Mouse (Mus musculus) liver, embryonic 16.5 days (tissue): ENCODE results near the gene Wwc1. TPM values are rescaled to one million over a fixed set of nuclear protein-coding genes. Genes with fewer than 3 reads are reported as not detected.

Experiments
- ATAC-seq: fragments of 200-750 bp; cut with Nextera tagmentation; 2 replicates; pipeline ENCODE4 v1.8.0; 2017; ENCODE audit warnings: low read depth, mild to moderate bottlenecking, moderate number of reproducible peaks, moderate library complexity
- H3K27ac ChIP-seq: fragments of 300-500 bp; sonication (generic); 2 replicates; pipeline ENCODE4 v1.5.1; 2014; ENCODE audit warnings: mild to moderate bottlenecking, low read length
- H3K27me3 ChIP-seq: fragments of 300-500 bp; sonication (generic); 2 replicates; pipeline ENCODE4 v1.6.1; 2014; ENCODE audit warnings: low read depth, low read length, mixed read lengths; ENCODE audit not compliant: control insufficient read depth, insufficient read depth
- H3K36me3 ChIP-seq: fragments of 300-500 bp; sonication (generic); 2 replicates; pipeline ENCODE4 v1.6.1; 2014; ENCODE audit warnings: mild to moderate bottlenecking; ENCODE audit not compliant: control insufficient read depth, insufficient read depth
- H3K4me1 ChIP-seq: fragments of 300-500 bp; sonication (generic); 2 replicates; pipeline ENCODE4 v1.6.1; 2014; ENCODE audit warnings: low read depth, low read length, mixed read lengths; ENCODE audit not compliant: control insufficient read depth
- H3K4me2 ChIP-seq: fragments of 300-500 bp; sonication (generic); 2 replicates; pipeline ENCODE4 v1.6.1; 2014; ENCODE audit warnings: low read depth, low read length, mixed read lengths
- H3K4me3 ChIP-seq: fragments of 300-500 bp; sonication (generic); 2 replicates; pipeline ENCODE4 v1.5.1; 2014; ENCODE audit warnings: low read depth, mild to moderate bottlenecking, low read length
- H3K9ac ChIP-seq: fragments of 300-500 bp; sonication (generic); 2 replicates; pipeline ENCODE4 v1.6.1; 2014; ENCODE audit warnings: low read depth, low read length
- H3K9me3 ChIP-seq: fragments of 300-500 bp; sonication (generic); replicated peaks from 2 replicates; pipeline ENCODE4 v1.6.1; 2016; ENCODE audit warnings: low read length; ENCODE audit not compliant: control insufficient read depth
- WGBS: fragments of 180-500 bp; shearing (Covaris S2); extraction: QIAGEN DNeasy Blood & Tissue Kit; methylation state at CpG from one replicate; pipeline ENCODE4 v1.1.7; 2014; ENCODE audit not compliant: insufficient replicate concordance; 5-methylcytosine and 5-hydroxymethylcytosine counted together
- polyA plus RNA-seq: library from polyadenylated mRNA; unstranded; fragments of >200 nt; fragmentation: Nextera tagmentation; extraction: Ambion mirVana; gene quantifications from 2 replicates; pipeline ENCODE4 v1.2.1, GENCODE M21; 2015

The Wwc1 gene
- polyA plus RNA-seq, 1 experiment from 2014 or later = 1.1 TPM

DNA sequence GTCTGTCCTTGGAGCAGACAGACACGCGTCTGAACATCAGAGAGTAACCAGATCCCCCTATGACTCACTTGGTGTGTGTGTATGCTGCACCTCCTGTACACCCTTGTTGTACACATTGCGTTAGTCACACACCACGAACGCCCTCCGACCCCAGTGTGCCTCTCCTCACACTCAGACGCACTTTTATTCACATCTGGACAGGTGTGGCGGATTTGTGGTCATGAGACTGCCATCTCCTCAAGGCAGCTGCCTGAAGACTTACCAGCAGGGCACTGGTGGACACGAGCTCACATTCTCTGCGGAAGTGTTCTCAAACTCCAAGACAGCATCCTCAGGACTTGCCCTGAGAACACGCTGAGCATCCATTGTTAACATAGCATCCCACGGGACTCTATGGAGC lies 17.7 kb upstream of the Wwc1 start:
- no peaks in the 10 kb centered on the region for H3K9me3 ChIP-seq
- H3K27ac ChIP-seq = no peak overlapping the region
- no peak for ATAC-seq
- no peak overlapping the region for H3K9ac ChIP-seq
- H3K36me3 ChIP-seq = no peaks in the 10 kb centered on the region
- H3K4me2 ChIP-seq = no peak overlapping the region
- H3K27me3 ChIP-seq = peaks cover 7% of the 10 kb centered on the region; the same call in 1 of the 2 replicates
- no peak overlapping the region for H3K4me3 ChIP-seq
- peaks cover 5% of the 10 kb centered on the region for H3K4me1 ChIP-seq
- WGBS = 61% methylated on average over 12 of the region's 12 CpGs

DNA sequence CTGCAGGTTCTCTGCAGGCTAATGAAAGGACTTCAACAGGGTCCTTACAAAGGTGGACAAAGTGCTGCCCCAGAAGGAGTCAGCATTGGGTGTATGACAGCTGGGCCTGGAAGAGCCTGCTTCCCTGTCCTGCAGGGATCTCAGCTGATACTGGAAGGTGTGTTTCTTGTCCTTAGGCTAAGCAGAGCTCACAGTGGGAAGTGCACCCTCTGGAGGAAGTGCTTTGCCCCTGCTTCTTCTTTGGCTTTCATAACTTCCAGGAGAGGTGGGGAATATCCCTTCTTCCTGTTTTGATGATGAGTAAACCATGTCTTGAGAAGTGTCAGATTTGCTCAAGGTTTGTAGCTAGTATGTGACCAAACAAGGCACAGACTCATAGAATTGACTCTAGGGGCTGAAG lies 15.0 kb upstream of the Wwc1 start:
- Histone ChIP-seq H3K36me3 (no peaks in the 10 kb centered on the region), H3K4me3 (no peak overlapping the region), H3K4me2 (no peak overlapping the region), H3K27me3 (no peaks in the 10 kb centered on the region), H3K9me3 (no peaks in the 10 kb centered on the region), H3K27ac (no peak overlapping the region), H3K9ac (no peak overlapping the region), H3K4me1 (peaks cover under 1% of the 10 kb centered on the region; the same call in 1 of the 2 replicates)
- ATAC-seq = no peak

DNA sequence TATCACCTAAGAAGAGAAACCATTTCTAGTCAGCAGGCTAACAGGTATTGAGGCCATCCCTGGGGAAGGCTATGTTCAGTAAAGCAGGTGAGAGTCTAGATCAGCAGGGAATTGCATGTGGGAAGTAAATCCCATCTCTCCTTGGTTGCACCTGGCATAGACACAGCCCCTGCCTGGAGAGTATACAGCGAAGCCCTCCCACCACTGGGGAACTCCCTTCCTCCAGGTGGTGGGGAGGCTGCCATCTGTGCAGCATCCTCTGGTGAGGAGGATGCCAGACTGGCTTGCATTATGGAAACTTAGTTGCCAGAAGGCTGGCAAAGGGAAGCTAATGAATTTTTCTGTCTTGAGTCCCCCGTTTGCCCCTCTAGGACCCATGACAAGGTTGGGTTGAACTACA lies 11.5 kb upstream of the Wwc1 start:
- Histone ChIP-seq H3K27ac (no peak overlapping the region), H3K36me3 (no peaks in the 10 kb centered on the region), H3K4me2 (no peak overlapping the region), H3K27me3 (no peaks in the 10 kb centered on the region), H3K9ac (no peak overlapping the region), H3K4me3 (no peak overlapping the region), H3K9me3 (no peaks in the 10 kb centered on the region), H3K4me1 (no peaks in the 10 kb centered on the region)
- 55% methylated on average over 2 of the region's 2 CpGs for whole genome bisulfite sequencing
- ATAC-seq = no peak

DNA sequence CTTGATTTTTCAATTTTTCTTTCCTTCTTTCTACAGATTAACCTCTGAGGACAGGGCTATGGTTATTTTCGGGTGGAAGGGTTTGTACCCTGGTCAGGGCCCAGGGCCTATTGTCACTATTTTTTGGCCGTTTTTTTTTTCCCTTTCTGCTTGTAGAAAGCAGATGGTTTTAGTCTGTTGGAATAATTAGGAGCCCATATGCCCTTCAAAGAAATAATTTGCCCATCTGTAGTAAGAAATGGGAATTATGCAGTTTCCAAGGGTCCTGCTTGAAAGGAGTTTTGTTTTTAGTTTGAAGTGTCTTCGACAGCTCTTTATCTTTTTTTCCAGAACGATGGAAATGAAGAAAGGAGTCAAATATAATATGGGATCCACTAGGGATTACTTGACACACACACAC lies 9.6 kb upstream of the Wwc1 start:
- Histone ChIP-seq H3K27ac (no peak overlapping the region), H3K4me1 (no peaks in the 10 kb centered on the region), H3K4me3 (no peak overlapping the region), H3K4me2 (no peak overlapping the region), H3K36me3 (no peaks in the 10 kb centered on the region), H3K9ac (no peak overlapping the region), H3K9me3 (no peaks in the 10 kb centered on the region), H3K27me3 (no peaks in the 10 kb centered on the region)
- 47% methylated on average over 4 of the region's 4 CpGs for WGBS
- no peak for ATAC-seq

DNA sequence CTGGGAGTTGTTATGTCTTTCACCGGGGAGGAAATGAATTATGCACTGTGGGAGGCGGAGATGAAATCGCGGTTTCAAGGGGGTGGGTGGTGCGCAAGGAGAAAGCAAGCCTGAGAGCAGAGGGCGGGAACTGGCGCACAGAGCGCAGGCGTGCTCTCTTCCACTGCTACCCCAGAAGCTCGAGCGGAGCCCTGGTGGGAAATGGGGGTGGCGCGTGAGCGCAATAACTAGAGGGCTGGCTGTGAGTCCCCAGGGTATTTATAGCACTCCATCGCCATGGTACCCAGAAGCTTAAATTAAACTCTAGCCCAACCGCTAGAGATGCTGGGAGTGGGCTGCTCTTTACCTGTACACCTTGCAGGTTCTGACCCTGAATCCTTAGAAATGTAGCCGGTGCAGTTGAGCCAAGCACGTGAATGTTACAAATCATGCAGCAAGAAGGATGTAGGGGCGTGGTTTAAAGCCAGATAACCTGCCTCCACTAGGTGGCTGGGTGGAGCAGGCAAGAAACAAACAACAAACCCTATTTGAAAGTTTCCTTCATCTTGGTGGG lies 5.6 kb upstream of the Wwc1 start:
- Histone ChIP-seq H3K4me3 (no peak overlapping the region), H3K36me3 (no peaks in the 10 kb centered on the region), H3K4me1 (no peaks in the 10 kb centered on the region), H3K27me3 (peaks cover 6% of the 10 kb centered on the region), H3K9me3 (no peaks in the 10 kb centered on the region), H3K27ac (no peak overlapping the region), H3K4me2 (no peak overlapping the region), H3K9ac (no peak overlapping the region)
- no peak for ATAC-seq
- 2% methylated on average over 19 of the region's 19 CpGs for WGBS

DNA sequence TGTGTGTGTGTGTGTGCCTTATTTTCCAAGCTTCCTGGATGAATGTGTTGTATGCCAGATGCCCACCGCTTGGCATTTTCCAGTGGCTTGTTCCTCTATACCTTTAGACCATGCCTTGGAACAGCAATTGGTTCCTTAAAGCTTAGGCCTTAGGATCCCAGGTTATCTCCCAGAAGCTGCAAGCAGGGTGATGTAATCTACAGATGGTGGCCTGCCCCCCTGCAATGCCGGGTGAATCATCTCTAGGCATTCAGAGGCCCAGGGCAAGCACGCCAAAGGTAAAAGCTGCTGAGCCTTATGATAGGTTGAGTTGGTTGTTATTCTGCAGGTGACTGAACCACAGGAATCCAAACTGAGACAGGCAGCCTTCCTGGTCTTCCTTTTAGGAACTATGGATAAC lies 2.4 kb upstream of the Wwc1 start:
- Histone ChIP-seq H3K9ac (no peak overlapping the region), H3K4me2 (no peak overlapping the region), H3K4me1 (no peaks in the 10 kb centered on the region), H3K27me3 (peaks cover 29% of the 10 kb centered on the region), H3K4me3 (no peak overlapping the region), H3K27ac (no peak overlapping the region), H3K9me3 (no peaks in the 10 kb centered on the region), H3K36me3 (no peaks in the 10 kb centered on the region)
- no peak for ATAC-seq
- 69% methylated on average over 3 of the region's 3 CpGs for WGBS

DNA sequence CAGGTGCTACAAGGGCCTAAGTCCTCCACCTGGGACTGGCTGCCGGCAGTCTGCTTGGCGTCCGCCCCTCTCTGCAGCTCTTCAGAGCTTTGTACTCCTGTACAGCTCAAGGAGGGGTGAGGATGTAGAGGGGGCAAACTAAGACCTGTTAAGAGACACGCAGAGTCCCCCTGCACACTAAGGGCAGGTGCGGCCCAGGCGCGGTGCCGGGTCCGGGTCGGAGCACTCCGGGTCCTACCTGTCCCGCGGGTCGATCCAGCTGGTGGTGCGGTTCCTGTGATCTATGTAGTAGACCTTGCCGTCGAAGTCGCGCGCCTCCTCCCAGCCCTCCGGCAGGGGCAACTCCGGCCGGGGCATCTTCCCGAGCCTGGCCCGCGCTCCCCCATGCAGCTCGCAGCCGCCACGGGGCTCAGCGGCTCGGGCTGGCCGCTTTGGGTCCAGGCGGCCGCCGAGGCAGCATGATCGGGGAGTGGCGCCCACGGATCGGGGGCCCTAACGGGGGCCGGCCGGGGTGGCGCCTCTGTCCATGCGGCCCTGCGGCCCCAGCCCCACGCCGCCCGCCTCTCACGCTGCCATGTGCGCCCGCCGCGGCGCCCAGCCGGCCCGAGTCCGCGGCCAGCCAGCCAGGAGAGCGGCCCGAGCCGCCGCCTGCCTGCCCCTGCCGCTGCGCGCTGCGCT lies 455 bp downstream of the Wwc1 start:
- Histone ChIP-seq H3K4me2 (peak overlapping the region; percentile 53), H3K9me3 (no peaks in the 10 kb centered on the region), H3K4me3 (peak overlapping the region; percentile 60), H3K36me3 (no peaks in the 10 kb centered on the region), H3K27me3 (peaks cover 29% of the 10 kb centered on the region), H3K27ac (no peak overlapping the region), H3K9ac (peak overlapping the region; percentile 45), H3K4me1 (no peaks in the 10 kb centered on the region; the same call in 1 of the 2 replicates)
- WGBS = under 1% methylated on average over 57 of the region's 66 CpGs
- ATAC-seq = peak; percentile 14

DNA sequence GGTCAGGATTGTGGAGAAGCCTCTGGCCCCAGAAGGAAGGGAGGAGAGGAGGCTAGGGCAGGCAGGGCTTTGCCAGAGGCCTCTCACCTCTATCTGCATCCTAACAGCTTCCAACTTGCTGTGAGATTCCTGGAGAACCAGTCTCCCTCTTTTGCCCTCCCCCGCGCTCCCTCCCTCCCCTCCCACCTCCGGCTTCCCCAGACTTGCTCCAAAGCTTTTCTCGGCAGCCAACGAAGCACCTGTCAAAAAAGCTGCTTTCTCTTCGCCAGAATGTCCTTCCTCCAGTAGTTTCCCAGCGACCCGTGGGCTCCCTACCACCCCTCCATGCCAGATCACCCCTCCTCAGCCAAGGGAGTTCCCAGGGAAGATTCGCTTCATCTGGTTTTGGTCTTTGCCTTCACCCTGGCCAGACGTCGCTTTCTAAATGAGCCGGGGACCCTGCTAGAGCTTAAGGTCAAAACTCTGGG lies 1.0 kb downstream of the Wwc1 start:
- H3K27me3 ChIP-seq = peaks cover 29% of the 10 kb centered on the region
- H3K4me3 ChIP-seq = peak overlapping the region; percentile 60
- H3K9ac ChIP-seq = no peak overlapping the region; the same call in 1 of the 2 replicates
- H3K4me1 ChIP-seq = no peaks in the 10 kb centered on the region; the same call in none of the 2 replicates
- H3K4me2 ChIP-seq = peak overlapping the region; percentile 53
- H3K9me3 ChIP-seq = no peaks in the 10 kb centered on the region
- ATAC-seq = no peak
- 0% methylated on average over 12 of the region's 12 CpGs for WGBS
- no peaks in the 10 kb centered on the region for H3K36me3 ChIP-seq
- H3K27ac ChIP-seq = no peak overlapping the region

DNA sequence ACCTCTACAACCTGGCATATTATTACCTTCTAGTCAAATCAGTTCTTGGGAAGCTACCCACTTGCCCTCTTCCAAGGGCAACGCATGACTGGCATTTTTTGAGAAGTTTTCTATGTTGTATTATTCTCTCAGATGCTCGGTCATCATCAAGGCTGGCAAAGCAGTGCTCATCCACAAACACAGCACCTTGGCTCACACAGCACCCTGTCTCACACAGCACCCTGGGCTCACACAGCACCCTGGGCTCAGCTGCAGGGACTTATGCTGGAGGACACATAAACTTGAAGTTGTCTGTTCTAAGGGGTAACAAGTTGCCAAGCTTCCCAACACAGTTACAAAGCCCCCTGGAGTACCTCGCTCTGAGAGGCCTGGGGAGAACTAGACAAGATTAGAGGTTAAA lies 2.5 kb downstream of the Wwc1 start:
- H3K27ac ChIP-seq = no peak overlapping the region
- no peaks in the 10 kb centered on the region for H3K36me3 ChIP-seq
- H3K27me3 ChIP-seq = peaks cover 29% of the 10 kb centered on the region
- H3K4me3 ChIP-seq = no peak overlapping the region
- no peak overlapping the region for H3K4me2 ChIP-seq
- 49% methylated on average over 3 of the region's 3 CpGs for WGBS
- no peak overlapping the region for H3K9ac ChIP-seq
- H3K9me3 ChIP-seq = no peaks in the 10 kb centered on the region
- no peaks in the 10 kb centered on the region; the same call in none of the 2 replicates for H3K4me1 ChIP-seq
- no peak for ATAC-seq
